ENCODE assay signal across 19 mouse cellular contexts in genomic region chr13:93252941-93253340, GRCm38 (mm10). TPM values are rescaled to one million over a fixed set of nuclear protein-coding genes. Genes with fewer than 3 reads are reported as not detected.
A peak's percentile ranks its signal among the peaks of the same experiment; 100 is the strongest.
DNase-seq lines count a peak whose midpoint lies in the region; ATAC-seq and TF ChIP-seq lines count a peak whose summit lies in the region.
"Had no signal": no experiment of that assay in that cellular context is flagged by ENCODE, and none has a peak within 500 bp of the region (broad histone marks: within the 10 kb centered on the region; RNA-seq: fewer than 3 reads in every experiment).

No protein-coding gene starts in this region.

- TF ChIP-seq CTCF in gastrocnemius, adult 2 months (IDR thresholded peaks at IDR 0.05): no peak
- TF ChIP-seq CTCF in stomach, postnatal 0 days (IDR thresholded peaks at IDR 0.05; ENCODE audit: low read depth): no peak

- no peaks in the 10 kb centered on the region for H3K9me3 ChIP-seq in midbrain, embryonic 12.5 days
- H3K9me3 ChIP-seq in midbrain, embryonic 15.5 days: no peaks in the 10 kb centered on the region
- H3K9me3 ChIP-seq in stomach, postnatal 0 days (ENCODE audit: control insufficient read depth, low read length): no peaks in the 10 kb centered on the region
- H3K9me3 ChIP-seq: embryonic facial prominence, embryonic 13.5 days; forebrain, embryonic 12.5 days; heart, embryonic 12.5 days had no signal

- DNase-seq in gastrocnemius, adult 2 months: peak; percentile 82
- no peak for DNase-seq in gastrocnemius, postnatal 4 days (ENCODE audit: low spot score in 2 of 2)
- DNase-seq in gastrocnemius, adult 8-10 months (ENCODE audit: low spot score in 2 of 2): peak; percentile 59 to 73
- DNase-seq in gastrocnemius, postnatal 36 days: peak; percentile 20 to 29
- DNase-seq in stomach, postnatal 0 days (ENCODE audit: low spot score): no peak
- DNase-seq in urinary bladder, adult 18-20 months (ENCODE audit: low spot score in 2 of 2): no peak
- DNase-seq: adrenal gland, postnatal 14 days; cerebellum, adult 11-12 months; cerebellum, adult 9-11 months; cerebellum, postnatal 36 days; heart, adult 2 months had no signal

- no peak overlapping the region for H3K9ac ChIP-seq in midbrain, embryonic 12.5 days (replicated peaks)
- no peak overlapping the region for H3K9ac ChIP-seq in midbrain, embryonic 15.5 days
- H3K9ac ChIP-seq in stomach, postnatal 0 days (ENCODE audit: low read length): no peak overlapping the region
- H3K9ac ChIP-seq: embryonic facial prominence, embryonic 13.5 days; forebrain, embryonic 12.5 days; heart, embryonic 12.5 days had no signal

- H3K4me2 ChIP-seq in midbrain, embryonic 12.5 days (replicated peaks): no peak overlapping the region
- H3K4me2 ChIP-seq in midbrain, embryonic 15.5 days: no peak overlapping the region
- no peak overlapping the region for H3K4me2 ChIP-seq in stomach, postnatal 0 days (replicated peaks; ENCODE audit: low read depth)
- H3K4me2 ChIP-seq: embryonic facial prominence, embryonic 13.5 days; forebrain, embryonic 12.5 days; heart, embryonic 12.5 days had no signal

- peak overlapping the region; percentile 87 for H3K27ac ChIP-seq in gastrocnemius, adult 2 months
- no peak overlapping the region for H3K27ac ChIP-seq in midbrain, embryonic 12.5 days (replicated peaks)
- no peak overlapping the region for H3K27ac ChIP-seq in midbrain, embryonic 15.5 days
- H3K27ac ChIP-seq in stomach, postnatal 0 days (replicated peaks): no peak overlapping the region
- H3K27ac ChIP-seq: embryonic facial prominence, embryonic 13.5 days; forebrain, embryonic 12.5 days; heart, adult 2 months had no signal

- no peak overlapping the region for H3K4me3 ChIP-seq in gastrocnemius, adult 2 months
- H3K4me3 ChIP-seq in midbrain, embryonic 12.5 days: no peak overlapping the region
- no peak overlapping the region for H3K4me3 ChIP-seq in midbrain, embryonic 15.5 days
- no peak overlapping the region for H3K4me3 ChIP-seq in stomach, postnatal 0 days (ENCODE audit: low read depth, low read length)
- H3K4me3 ChIP-seq: embryonic facial prominence, embryonic 13.5 days; forebrain, embryonic 12.5 days; heart, adult 2 months; heart, embryonic 12.5 days had no signal

- 77% methylated on average over 5 of the region's 5 CpGs for WGBS in midbrain, embryonic 12.5 days
- 79% methylated on average over 5 of the region's 5 CpGs for WGBS in midbrain, embryonic 15.5 days
- WGBS in stomach, postnatal 0 days: 79% methylated on average over 5 of the region's 5 CpGs

- no peaks in the 10 kb centered on the region for H3K36me3 ChIP-seq in midbrain, embryonic 12.5 days
- H3K36me3 ChIP-seq in midbrain, embryonic 15.5 days (replicated peaks): no peaks in the 10 kb centered on the region
- no peaks in the 10 kb centered on the region for H3K36me3 ChIP-seq in stomach, postnatal 0 days (ENCODE audit: control insufficient read depth, insufficient read depth, low read length)
- H3K36me3 ChIP-seq: embryonic facial prominence, embryonic 13.5 days; forebrain, embryonic 12.5 days; heart, embryonic 12.5 days had no signal

- ATAC-seq in midbrain, embryonic 12.5 days (ENCODE audit: low FRiP score, low read depth): peak; percentile 34; the same call in 1 of the 2 replicates
- no peak for ATAC-seq in midbrain, embryonic 15.5 days (replicated peaks)
- no peak for ATAC-seq in stomach, postnatal 0 days (ENCODE audit: low FRiP score, low TSS enrichment)
- ATAC-seq: forebrain, embryonic 16.5 days; hindbrain, embryonic 16.5 days; inflammation-experienced regulatory T-cells, adult 6 months had no signal

- H3K27me3 ChIP-seq in midbrain, embryonic 12.5 days: no peaks in the 10 kb centered on the region
- no peaks in the 10 kb centered on the region for H3K27me3 ChIP-seq in midbrain, embryonic 15.5 days (replicated peaks)
- H3K27me3 ChIP-seq in stomach, postnatal 0 days (ENCODE audit: control insufficient read depth, insufficient read depth, low read length): no peaks in the 10 kb centered on the region
- H3K27me3 ChIP-seq: embryonic facial prominence, embryonic 13.5 days; forebrain, embryonic 12.5 days; heart, embryonic 12.5 days had no signal

- no peak for TF ChIP-seq EP300 in stomach, postnatal 0 days (optimal IDR thresholded peaks at IDR 0.05)

- intact Hi-C loops in gastrocnemius, adult 2 months (cut with DNase I): loop anchor here (5.0 kb wide), 1 partner anchor 49 kb away; no protein-coding TSS in a partner anchor
- intact Hi-C loops in gastrocnemius, postnatal 36 days (cut with DNase I): no loop called here

- H3K4me1 ChIP-seq in midbrain, embryonic 12.5 days: no peaks in the 10 kb centered on the region
- H3K4me1 ChIP-seq in midbrain, embryonic 15.5 days: no peaks in the 10 kb centered on the region
- H3K4me1 ChIP-seq in stomach, postnatal 0 days (replicated peaks; ENCODE audit: control insufficient read depth, insufficient read depth): no peaks in the 10 kb centered on the region
- H3K4me1 ChIP-seq: embryonic facial prominence, embryonic 13.5 days; heart, embryonic 12.5 days had no signal

RNA-seq across cellular contexts. Expression of gene Homer1, which starts 46.5 kb away (rescaled TPM):
- total RNA-seq in gastrocnemius, adult 2 months (2021): 100 to 1,000 TPM in 1 of 2 experiments, 10 to 100 TPM in 1; 97.0 to 104 TPM
- total RNA-seq in gastrocnemius, postnatal 4 days (2021): 10 to 100 TPM; 33.2 to 35.6 TPM
- 14.9 and 16.9 TPM in 2 replicates for polyA plus RNA-seq in midbrain, embryonic 12.5 days (2016; fragmentation: Nextera tagmentation; extraction: Ambion mirVana)
- 11.0 and 11.1 TPM in 2 replicates for polyA plus RNA-seq in midbrain, embryonic 15.5 days (2015; fragmentation: Nextera tagmentation; extraction: Ambion mirVana)
- 100 to 1,000 TPM in 3 of 4 experiments, 10 to 100 TPM in 1; 96.5 to 140 (median 113) TPM for total RNA-seq in gastrocnemius, adult 8-10 months (2022)
- total RNA-seq in gastrocnemius, postnatal 36 days (2021): 100 to 1,000 TPM in 1 of 2 experiments, 10 to 100 TPM in 1; 86.4 to 108 TPM
- 2.2 and 2.4 TPM in 2 replicates for polyA plus RNA-seq in stomach, postnatal 0 days (2015; fragmentation: Nextera tagmentation; extraction: Ambion mirVana)

Comparison
In these comparisons a context has a peak if more than half of its experiments do, and no peak if none do; other contexts are left out.
1. DNase-seq: peak in gastrocnemius, adult 2 months (single experiment), gastrocnemius, adult 8-10 months (2 of 2) and gastrocnemius, postnatal 36 days (2 of 2); none in gastrocnemius, postnatal 4 days (0 of 2), stomach, postnatal 0 days (single experiment) and urinary bladder, adult 18-20 months (0 of 2).